Mouse (Mus musculus) olfactory bulb, adult 2 months (tissue): Measurements from ENCODE around the gene Prl3b1.

Experiments
- CTCF ChIP-seq: fragments of 200-500 bp; IDR thresholded peaks from 2 replicates; pipeline ENCODE4 v1.5.1; 2012; ENCODE audit warnings: low read depth, mild to moderate bottlenecking, low read length, moderate library complexity; ENCODE audit not compliant: insufficient read depth
- POLR2A ChIP-seq: fragments of 200-500 bp; IDR thresholded peaks from 2 replicates; pipeline ENCODE4 v1.6.1; 2012; ENCODE audit warnings: mild to moderate bottlenecking, low read depth, low read length, moderate library complexity; ENCODE audit not compliant: insufficient read depth

DNA sequence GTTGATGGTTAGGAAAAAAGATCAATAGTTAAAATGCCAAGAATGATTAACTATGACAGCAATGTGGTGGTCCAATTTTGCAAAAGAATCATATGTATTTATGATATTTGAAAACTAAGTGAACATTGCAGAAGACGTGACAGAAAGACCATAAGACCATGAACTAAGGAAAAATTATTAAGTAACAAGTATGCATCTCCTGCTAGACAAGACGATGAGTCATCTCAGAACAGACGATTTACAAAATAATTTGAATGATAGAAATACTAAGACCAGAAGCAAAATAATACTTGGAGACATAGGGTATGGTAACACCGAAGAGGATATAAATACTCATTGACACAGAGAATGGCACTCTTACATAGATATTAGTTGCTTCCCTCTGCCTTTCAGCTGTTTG lies 17.5 kb downstream of the Prl3b1 start, which contains the start of gene Prl3a1:
- TF ChIP-seq CTCF (no peak), POLR2A (no peak)
